In the genomic region with DNA sequence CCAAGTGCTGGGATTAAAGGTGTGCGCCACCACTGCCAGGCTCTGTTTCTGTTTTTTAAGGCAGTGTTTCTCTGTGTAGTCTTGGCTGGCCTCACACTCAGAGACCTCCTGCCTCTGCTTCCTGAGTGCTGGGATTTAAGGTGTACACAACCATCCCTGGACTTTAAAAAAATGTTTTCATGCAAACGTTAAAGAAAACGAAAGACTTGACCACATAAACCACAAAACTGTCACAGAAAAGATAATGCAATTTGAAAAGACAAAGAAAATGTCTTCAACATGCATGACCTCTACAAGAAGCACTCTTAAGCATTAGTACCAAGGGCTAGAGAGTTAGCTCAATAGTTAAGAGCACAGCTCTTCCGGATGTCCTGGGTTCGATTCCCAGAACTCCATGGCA, we compare ENCODE assay signal across 23 mouse cellular contexts.
"Had no signal": no experiment of that assay in that cellular context is flagged by ENCODE, and none has a peak within 500 bp of the region (broad histone marks: within the 10 kb centered on the region; RNA-seq: fewer than 3 reads in every experiment).

No protein-coding gene starts in this region.

- H3K27me3 ChIP-seq: kidney, embryonic 15.5 days; limb, embryonic 12.5 days; limb, embryonic 15.5 days; liver, embryonic 12.5 days; liver, embryonic 15.5 days; midbrain, embryonic 13.5 days; stomach, embryonic 15.5 days had no signal

- H3K4me2 ChIP-seq: kidney, embryonic 15.5 days; limb, embryonic 12.5 days; limb, embryonic 15.5 days; liver, embryonic 12.5 days; liver, embryonic 15.5 days; midbrain, embryonic 13.5 days; neural tube, embryonic 13.5 days; stomach, embryonic 15.5 days had no signal

- ATAC-seq: liver, embryonic 12.5 days; midbrain, embryonic 13.5 days; midbrain, embryonic 16.5 days had no signal

- H3K27ac ChIP-seq: limb, embryonic 12.5 days; limb, embryonic 15.5 days; liver, embryonic 12.5 days; liver, embryonic 15.5 days; midbrain, embryonic 10.5 days; neural tube, embryonic 13.5 days had no signal

- H3K4me1 ChIP-seq: limb, embryonic 12.5 days; limb, embryonic 15.5 days; stomach, embryonic 15.5 days had no signal

- H3K9me3 ChIP-seq: kidney, embryonic 15.5 days; limb, embryonic 12.5 days; limb, embryonic 15.5 days; liver, embryonic 12.5 days; liver, embryonic 15.5 days; megakaryocyte, embryonic 14.5 days; midbrain, embryonic 10.5 days; midbrain, embryonic 13.5 days; neural tube, embryonic 13.5 days; stomach, embryonic 15.5 days had no signal

- H3K4me3 ChIP-seq: kidney, embryonic 15.5 days; limb, embryonic 12.5 days; limb, embryonic 15.5 days; liver, embryonic 12.5 days; liver, embryonic 15.5 days; megakaryocyte, embryonic 14.5 days; midbrain, embryonic 10.5 days; midbrain, embryonic 13.5 days; myocyte; neural tube, embryonic 13.5 days; stomach, embryonic 15.5 days had no signal

- H3K36me3 ChIP-seq: kidney, embryonic 15.5 days; limb, embryonic 12.5 days; limb, embryonic 15.5 days; liver, embryonic 12.5 days; liver, embryonic 15.5 days; midbrain, embryonic 10.5 days; midbrain, embryonic 13.5 days; neural tube, embryonic 13.5 days; stomach, embryonic 15.5 days had no signal

- DNase-seq: kidney, adult 11 months; kidney, adult 8-10 months; left cerebral cortex, postnatal 4 days; lung, adult 2 months; lung, postnatal 14 days; lung, postnatal 4 days; retina, postnatal 1 day; right cerebral cortex, postnatal 25 days; spleen, adult 18-20 months; thymus, adult 18-20 months; thymus, postnatal 36 days had no signal

- H3K9ac ChIP-seq: kidney, embryonic 15.5 days; limb, embryonic 12.5 days; limb, embryonic 15.5 days; liver, embryonic 12.5 days; liver, embryonic 15.5 days; midbrain, embryonic 13.5 days; neural tube, embryonic 13.5 days; stomach, embryonic 15.5 days had no signal
